Mouse (Mus musculus): ENCODE results near the gene Lrrc73. TPM values are rescaled to one million over a fixed set of nuclear protein-coding genes. Genes with fewer than 3 reads are reported as not detected.

The Lrrc73 gene
- polyA plus RNA-seq, 1 experiment from 2014 or later = 5.2 TPM

DNA sequence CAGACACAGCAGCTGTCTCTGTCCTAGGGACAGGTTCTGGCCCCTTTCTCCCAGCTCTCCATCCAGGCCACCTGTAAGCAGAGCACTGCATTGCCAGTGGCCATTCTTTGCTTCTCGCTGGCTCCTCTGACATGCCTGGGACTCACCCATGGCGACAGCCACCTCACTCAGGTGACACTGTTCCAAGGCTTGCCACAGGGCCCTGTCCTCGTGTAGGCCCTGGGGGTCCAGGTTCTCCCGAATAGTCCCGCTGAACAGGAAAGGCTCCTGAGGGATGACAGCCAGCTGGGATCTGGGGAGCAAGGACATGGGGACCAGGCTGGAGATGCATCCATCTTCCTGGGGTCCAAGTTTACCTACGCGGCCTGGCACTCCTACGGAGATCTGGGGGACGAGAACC, 50.9 kb downstream of the Lrrc73 start:
- Histone ChIP-seq H3K9ac (replicated peaks; ENCODE audit: low read depth) (no peak overlapping the region), H3K4me3 (ENCODE audit: low read depth, low read length) (no peak overlapping the region), H3K27me3 (replicated peaks; ENCODE audit: insufficient read depth, low read length) (no peaks in the 10 kb centered on the region), H3K27ac (ENCODE audit: low read length) (no peak overlapping the region), H3K9me3 (ENCODE audit: low read length) (no peaks in the 10 kb centered on the region), H3K4me1 (ENCODE audit: insufficient read depth, low read depth, low read length) (no peaks in the 10 kb centered on the region), H3K36me3 (ENCODE audit: insufficient read depth, low read length) (0 out of 2 replicates have a peak, but pooled peaks cover 3% of the 10 kb centered on the region), H3K4me2 (replicated peaks; ENCODE audit: low read depth, low read length) (no peak overlapping the region)
- WGBS = 88% methylated on average over 9 of the region's 9 CpGs
- ATAC-seq = no peak
- DNase-seq (ENCODE audit: low spot score) = no peak
- TF ChIP-seq EP300 (IDR thresholded peaks at IDR 0.05) (no peak), CTCF (IDR thresholded peaks at IDR 0.05) (no peak)

MicroRNAs within 50 kb of the gene (microRNA counts, 519-probe panel; counts per million panel counts)
- not detected for microRNA mmu-miR-693-3p
- not detected for microRNA mmu-miR-693-5p

Small RNAs within 50 kb of the gene (microRNA-seq; reads per million reads assigned to microRNA genes)
- gene Mir693 = not detected

Other genes with a start within 250 kb of the Lrrc73 start
- 21.4 and 31.9 TPM in 2 replicates for gene Vegfa, start 221.2 kb upstream of the Lrrc73 start, polyA plus RNA-seq (2015; fragmentation: Nextera tagmentation; extraction: Ambion mirVana)
- gene Mrps18a, start 142.5 kb upstream of the Lrrc73 start, polyA plus RNA-seq (2015; fragmentation: Nextera tagmentation; extraction: Ambion mirVana) = 96.4 and 103 TPM in 2 replicates
- 31.7 and 32.4 TPM in 2 replicates for gene Rsph9, start 109.3 kb upstream of the Lrrc73 start, polyA plus RNA-seq (2015; fragmentation: Nextera tagmentation; extraction: Ambion mirVana)
- gene Mad2l1bp, start 100.0 kb upstream of the Lrrc73 start, polyA plus RNA-seq (2015; fragmentation: Nextera tagmentation; extraction: Ambion mirVana) = 43.5 and 44.6 TPM in 2 replicates
- 38.8 and 39.5 TPM in 2 replicates for gene Gtpbp2, start 92.5 kb upstream of the Lrrc73 start, polyA plus RNA-seq (2015; fragmentation: Nextera tagmentation; extraction: Ambion mirVana)
- 6.6 and 8.6 TPM in 2 replicates for gene Polh, start 50.9 kb upstream of the Lrrc73 start, polyA plus RNA-seq (2015; fragmentation: Nextera tagmentation; extraction: Ambion mirVana)
- 14.8 and 16.2 TPM in 2 replicates for gene Xpo5, start 50.7 kb upstream of the Lrrc73 start, polyA plus RNA-seq (2015; fragmentation: Nextera tagmentation; extraction: Ambion mirVana)
- 82.0 and 89.9 TPM in 2 replicates for gene Polr1c, start 5.5 kb upstream of the Lrrc73 start, polyA plus RNA-seq (2015; fragmentation: Nextera tagmentation; extraction: Ambion mirVana)
- 185 and 199 TPM in 2 replicates for gene Yipf3, start 5.5 kb upstream of the Lrrc73 start, polyA plus RNA-seq (2015; fragmentation: Nextera tagmentation; extraction: Ambion mirVana)
- 21.0 and 22.8 TPM in 2 replicates for gene Tjap1, start 29.5 kb downstream of the Lrrc73 start, polyA plus RNA-seq (2015; fragmentation: Nextera tagmentation; extraction: Ambion mirVana)
- gene Dlk2, start 43.9 kb downstream of the Lrrc73 start, polyA plus RNA-seq (2015; fragmentation: Nextera tagmentation; extraction: Ambion mirVana) = 1.3 TPM in 2 replicates
- 3.4 and 3.8 TPM in 2 replicates for gene Abcc10, start 74.8 kb downstream of the Lrrc73 start, polyA plus RNA-seq (2015; fragmentation: Nextera tagmentation; extraction: Ambion mirVana)
- gene Zfp318, start 130.2 kb downstream of the Lrrc73 start, polyA plus RNA-seq (2015; fragmentation: Nextera tagmentation; extraction: Ambion mirVana) = 5.8 and 6.3 TPM in 2 replicates
- gene Crip3, start 175.4 kb downstream of the Lrrc73 start, polyA plus RNA-seq (2015; fragmentation: Nextera tagmentation; extraction: Ambion mirVana) = 0.76 and 0.81 TPM in 2 replicates
- gene Slc22a7, start 184.9 kb downstream of the Lrrc73 start, polyA plus RNA-seq (2015; fragmentation: Nextera tagmentation; extraction: Ambion mirVana) = not detected in 2 replicates
- 0.04 TPM in 1 of 2 replicates, not detected in the other for gene Ttbk1, start 234.1 kb downstream of the Lrrc73 start, polyA plus RNA-seq (2015; fragmentation: Nextera tagmentation; extraction: Ambion mirVana)
- gene Dnph1, start 243.2 kb downstream of the Lrrc73 start, polyA plus RNA-seq (2015; fragmentation: Nextera tagmentation; extraction: Ambion mirVana) = 2.8 and 4.2 TPM in 2 replicates

Data from lung, postnatal 0 days (tissue).